Mouse (Mus musculus) cerebellum, adult 2 months (tissue): ENCODE measurements at regions not wholly inside any gene's neighbourhood (a gene's known extent, or its start where the extent isn't known, plus 50 kb on each side); places are given as distances from the start of the nearest gene placed in this dataset.

ENCODE experiments used
- CTCF ChIP-seq: fragments of 200-500 bp; IDR thresholded peaks from 2 replicates; pipeline ENCODE4 v1.5.1; 2011; ENCODE audit warnings: low read depth, mild to moderate bottlenecking, control low read depth, low read length, moderate library complexity, borderline replicate concordance; ENCODE audit not compliant: insufficient read depth
- POLR2A ChIP-seq: fragments of 200-500 bp; IDR thresholded peaks from 2 replicates; pipeline ENCODE4 v1.6.1; 2011; ENCODE audit warnings: low read length, control low read depth, borderline replicate concordance; ENCODE audit not compliant: insufficient read depth

DNA sequence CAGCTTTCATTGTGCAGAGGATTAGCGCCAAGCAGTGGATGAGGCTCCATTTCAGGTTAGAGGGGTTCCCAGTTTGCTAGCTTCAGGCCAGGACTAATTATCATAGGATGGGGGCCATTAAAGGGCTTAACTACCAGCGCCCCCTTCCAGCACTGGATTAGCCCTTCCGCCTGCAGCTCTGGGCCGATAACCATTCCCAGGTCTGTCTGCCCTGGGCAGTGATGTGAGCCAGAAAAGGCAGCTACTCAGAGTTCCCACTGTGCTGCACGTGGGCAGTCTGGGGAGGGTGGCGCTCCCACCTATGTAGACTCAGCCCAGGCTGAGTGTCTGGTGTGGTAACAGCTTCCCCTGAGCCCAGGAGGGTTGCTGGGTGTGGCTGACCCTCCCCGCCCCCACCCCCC is 219.6 kb upstream of the Sox14 start:
- TF ChIP-seq POLR2A: no peak
- TF ChIP-seq CTCF: no peak
